Mouse (Mus musculus) liver, embryonic 16.5 days (tissue): ENCODE results near the gene Gpr156. TPM values are rescaled to one million over a fixed set of nuclear protein-coding genes. Genes with fewer than 3 reads are reported as not detected.
"Not testable (repeated sequence)": the region's sequence is repeated elsewhere in the genome, so short reads cannot be mapped to it uniquely, and the experiment has no call there.

Experiments
- ATAC-seq: fragments of 200-750 bp; cut with Nextera tagmentation; 2 replicates; pipeline ENCODE4 v1.8.0; 2017; ENCODE audit warnings: low read depth, mild to moderate bottlenecking, moderate number of reproducible peaks, moderate library complexity
- H3K27ac ChIP-seq: fragments of 300-500 bp; sonication (generic); 2 replicates; pipeline ENCODE4 v1.5.1; 2014; ENCODE audit warnings: mild to moderate bottlenecking, low read length
- H3K27me3 ChIP-seq: fragments of 300-500 bp; sonication (generic); 2 replicates; pipeline ENCODE4 v1.6.1; 2014; ENCODE audit warnings: low read depth, low read length, mixed read lengths; ENCODE audit not compliant: control insufficient read depth, insufficient read depth
- H3K36me3 ChIP-seq: fragments of 300-500 bp; sonication (generic); 2 replicates; pipeline ENCODE4 v1.6.1; 2014; ENCODE audit warnings: mild to moderate bottlenecking; ENCODE audit not compliant: control insufficient read depth, insufficient read depth
- H3K4me1 ChIP-seq: fragments of 300-500 bp; sonication (generic); 2 replicates; pipeline ENCODE4 v1.6.1; 2014; ENCODE audit warnings: low read depth, low read length, mixed read lengths; ENCODE audit not compliant: control insufficient read depth
- H3K4me2 ChIP-seq: fragments of 300-500 bp; sonication (generic); 2 replicates; pipeline ENCODE4 v1.6.1; 2014; ENCODE audit warnings: low read depth, low read length, mixed read lengths
- H3K4me3 ChIP-seq: fragments of 300-500 bp; sonication (generic); 2 replicates; pipeline ENCODE4 v1.5.1; 2014; ENCODE audit warnings: low read depth, mild to moderate bottlenecking, low read length
- H3K9ac ChIP-seq: fragments of 300-500 bp; sonication (generic); 2 replicates; pipeline ENCODE4 v1.6.1; 2014; ENCODE audit warnings: low read depth, low read length
- H3K9me3 ChIP-seq: fragments of 300-500 bp; sonication (generic); replicated peaks from 2 replicates; pipeline ENCODE4 v1.6.1; 2016; ENCODE audit warnings: low read length; ENCODE audit not compliant: control insufficient read depth
- WGBS: fragments of 180-500 bp; shearing (Covaris S2); extraction: QIAGEN DNeasy Blood & Tissue Kit; methylation state at CpG from one replicate; pipeline ENCODE4 v1.1.7; 2014; ENCODE audit not compliant: insufficient replicate concordance; 5-methylcytosine and 5-hydroxymethylcytosine counted together
- polyA plus RNA-seq: library from polyadenylated mRNA; unstranded; fragments of >200 nt; fragmentation: Nextera tagmentation; extraction: Ambion mirVana; gene quantifications from 2 replicates; pipeline ENCODE4 v1.2.1, GENCODE M21; 2015

The Gpr156 gene
- polyA plus RNA-seq, 1 experiment from 2014 or later, result not detected

DNA sequence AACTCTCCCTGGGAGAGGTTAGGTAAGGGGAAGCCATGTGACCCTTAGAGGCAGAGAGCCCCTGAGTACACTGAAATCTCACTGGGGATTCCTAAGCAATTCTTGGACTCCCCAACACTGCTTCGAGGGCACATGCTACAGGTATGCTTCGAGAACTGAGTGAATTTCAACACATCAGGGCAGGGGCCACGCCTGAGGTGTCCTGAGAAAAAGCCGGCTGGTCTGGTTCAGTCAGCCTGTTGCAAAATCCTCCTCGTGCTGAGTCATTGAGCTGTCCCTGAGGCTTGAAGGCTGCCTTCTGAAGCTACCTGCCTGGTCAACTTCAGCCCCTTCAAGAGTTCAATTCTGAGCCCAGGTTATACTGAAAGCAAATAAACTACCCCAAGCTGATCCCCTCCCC is 96.1 kb downstream of the Gpr156 start:
- Histone ChIP-seq H3K4me1 (no peaks in the 10 kb centered on the region), H3K4me3 (no peak overlapping the region), H3K36me3 (no peaks in the 10 kb centered on the region), H3K9ac (no peak overlapping the region), H3K27me3 (no peaks in the 10 kb centered on the region), H3K27ac (no peak overlapping the region), H3K4me2 (no peak overlapping the region), H3K9me3 (no peaks in the 10 kb centered on the region)
- no peak for ATAC-seq
- 19% methylated on average over 5 of the region's 5 CpGs for WGBS

DNA sequence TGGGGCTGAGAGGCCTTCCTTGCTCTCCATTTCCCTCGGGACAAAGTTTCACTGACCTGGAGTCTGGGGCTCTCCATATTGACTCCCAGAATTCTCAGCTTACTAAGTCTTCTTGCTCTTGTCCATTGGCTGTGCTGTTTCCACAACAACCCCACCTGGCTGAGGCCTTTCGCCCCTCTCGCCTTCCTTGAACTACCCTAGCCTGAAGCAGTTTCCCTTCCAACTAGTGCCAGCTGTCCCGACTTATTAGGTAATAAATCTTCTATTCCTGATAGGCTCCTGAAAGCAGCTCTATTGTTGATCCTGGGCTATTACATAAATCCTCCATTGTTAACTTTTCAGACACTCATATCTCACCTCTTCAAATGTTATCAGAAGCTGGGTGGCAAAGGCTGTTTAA is 96.6 kb downstream of the Gpr156 start:
- ATAC-seq, result no peak
- Histone ChIP-seq H3K4me2 (no peak overlapping the region), H3K36me3 (no peaks in the 10 kb centered on the region), H3K9ac (no peak overlapping the region), H3K27me3 (no peaks in the 10 kb centered on the region), H3K9me3 (no peaks in the 10 kb centered on the region), H3K27ac (no peak overlapping the region), H3K4me3 (no peak overlapping the region), H3K4me1 (no peaks in the 10 kb centered on the region)
- 48% methylated on average over 4 of the region's 4 CpGs for WGBS

DNA sequence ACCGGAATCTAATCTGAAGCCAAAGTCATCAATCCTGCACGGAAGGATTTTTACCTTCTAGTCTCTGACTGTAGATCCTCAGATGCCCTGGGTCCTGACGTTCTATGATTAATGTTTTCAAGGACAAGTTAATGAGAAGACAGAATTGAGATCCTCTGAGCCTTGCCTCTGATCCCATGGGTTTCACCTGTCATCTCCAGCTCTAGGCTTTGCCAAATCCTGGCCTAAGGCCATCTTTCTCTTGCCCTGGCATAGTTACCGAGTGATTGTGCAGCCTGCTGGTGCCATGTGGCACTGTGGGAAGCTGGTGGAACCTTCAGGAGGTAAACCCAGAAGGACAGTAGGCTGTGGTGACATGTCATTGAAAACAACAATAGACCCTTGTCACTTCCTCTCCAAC is 98.7 kb downstream of the Gpr156 start:
- Histone ChIP-seq H3K9ac (no peak overlapping the region), H3K27me3 (no peaks in the 10 kb centered on the region), H3K4me2 (no peak overlapping the region), H3K9me3 (no peaks in the 10 kb centered on the region), H3K36me3 (no peaks in the 10 kb centered on the region), H3K4me3 (no peak overlapping the region), H3K27ac (no peak overlapping the region), H3K4me1 (no peaks in the 10 kb centered on the region)
- WGBS, result 65% methylated on average over 4 of the region's 4 CpGs
- ATAC-seq, result no peak

DNA sequence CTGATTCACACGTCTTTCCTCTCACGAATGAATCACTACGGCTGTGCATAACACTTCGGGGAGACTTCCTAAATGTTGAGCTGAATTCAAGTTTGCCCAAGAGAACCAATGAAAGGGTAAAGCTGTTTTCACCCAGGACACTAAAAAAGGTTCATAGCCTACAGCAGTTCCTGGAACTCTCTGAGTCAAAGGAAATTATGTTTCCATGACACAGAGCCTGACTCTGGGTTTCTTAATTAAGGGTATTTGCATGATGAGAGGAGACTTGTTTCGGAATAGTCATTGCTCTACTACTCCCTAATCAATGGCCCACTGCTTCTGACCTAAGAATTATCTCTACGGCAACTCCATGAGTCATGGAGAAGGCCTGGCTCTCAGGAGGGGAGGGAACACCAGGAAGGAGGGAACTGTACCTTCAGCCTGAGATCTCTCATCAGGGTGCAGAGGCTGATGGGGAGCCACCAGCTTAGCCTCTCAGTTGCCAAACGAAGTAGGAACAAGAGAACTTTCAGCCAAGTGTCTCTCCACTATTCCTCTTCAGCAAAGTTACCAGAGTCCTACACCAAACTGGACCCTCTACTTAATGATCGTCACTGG is 100.7 kb downstream of the Gpr156 start:
- WGBS, result 74% methylated on average over 8 of the region's 8 CpGs
- Histone ChIP-seq H3K9ac (no peak overlapping the region), H3K36me3 (no peaks in the 10 kb centered on the region), H3K27ac (no peak overlapping the region), H3K4me3 (no peak overlapping the region), H3K9me3 (no peaks in the 10 kb centered on the region), H3K4me2 (no peak overlapping the region), H3K27me3 (no peaks in the 10 kb centered on the region), H3K4me1 (no peaks in the 10 kb centered on the region)
- ATAC-seq, result no peak

DNA sequence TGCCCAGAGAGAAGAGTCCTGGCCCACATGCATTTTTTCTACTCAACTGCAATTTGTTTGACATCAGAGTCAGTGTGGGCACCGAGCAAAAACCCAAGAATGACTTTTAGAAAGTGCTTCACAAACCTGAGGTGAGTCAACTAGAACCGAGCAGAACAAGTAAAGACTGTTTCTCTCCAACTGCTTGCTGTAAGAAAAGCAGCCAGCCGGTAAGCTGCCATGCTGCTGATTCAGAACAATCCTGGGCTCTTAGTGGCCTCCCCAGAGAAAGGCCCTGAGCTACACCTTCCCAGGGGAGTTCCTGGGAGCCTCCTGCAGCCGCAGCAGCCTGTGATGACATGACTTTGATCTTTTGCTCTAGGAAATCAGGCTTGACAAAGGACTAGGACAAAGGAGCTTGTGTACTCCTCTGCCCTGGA is 101.7 kb downstream of the Gpr156 start:
- WGBS, result 51% methylated on average over 4 of the region's 4 CpGs
- no peak for ATAC-seq
- Histone ChIP-seq H3K4me1 (no peaks in the 10 kb centered on the region), H3K27ac (no peak overlapping the region), H3K4me3 (no peak overlapping the region), H3K9ac (no peak overlapping the region), H3K4me2 (no peak overlapping the region), H3K27me3 (no peaks in the 10 kb centered on the region), H3K9me3 (no peaks in the 10 kb centered on the region), H3K36me3 (no peaks in the 10 kb centered on the region)

DNA sequence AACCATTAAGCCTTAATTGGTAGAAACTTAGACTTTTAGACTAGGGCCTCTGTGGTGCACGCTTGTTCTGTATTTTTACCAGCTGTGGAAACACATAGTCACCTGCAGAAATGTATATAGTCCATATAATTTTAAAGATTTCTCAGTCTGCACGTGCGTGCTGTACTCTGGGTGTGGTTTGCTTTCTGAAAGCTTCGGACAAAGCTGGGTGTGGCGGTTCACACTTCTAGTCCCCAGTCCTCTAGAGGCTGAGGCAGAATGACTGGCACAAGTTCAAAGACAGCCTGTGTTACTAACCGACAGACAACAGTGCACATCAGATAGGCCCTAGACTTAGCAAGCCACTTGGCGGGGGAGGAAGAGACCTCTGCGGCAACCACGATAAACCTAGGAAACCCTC is 116.3 kb downstream of the Gpr156 start:
- no peaks in the 10 kb centered on the region for H3K4me1 ChIP-seq
- H3K9me3 ChIP-seq, result no peaks in the 10 kb centered on the region
- no peak overlapping the region for H3K4me3 ChIP-seq
- no peak overlapping the region for H3K4me2 ChIP-seq
- no peak overlapping the region for H3K27ac ChIP-seq
- no peaks in the 10 kb centered on the region for H3K36me3 ChIP-seq
- H3K9ac ChIP-seq, result no peak overlapping the region
- H3K27me3 ChIP-seq, result no peaks in the 10 kb centered on the region
- ATAC-seq, result no peak
- 66% methylated on average over 9 of the region's 9 CpGs for WGBS

DNA sequence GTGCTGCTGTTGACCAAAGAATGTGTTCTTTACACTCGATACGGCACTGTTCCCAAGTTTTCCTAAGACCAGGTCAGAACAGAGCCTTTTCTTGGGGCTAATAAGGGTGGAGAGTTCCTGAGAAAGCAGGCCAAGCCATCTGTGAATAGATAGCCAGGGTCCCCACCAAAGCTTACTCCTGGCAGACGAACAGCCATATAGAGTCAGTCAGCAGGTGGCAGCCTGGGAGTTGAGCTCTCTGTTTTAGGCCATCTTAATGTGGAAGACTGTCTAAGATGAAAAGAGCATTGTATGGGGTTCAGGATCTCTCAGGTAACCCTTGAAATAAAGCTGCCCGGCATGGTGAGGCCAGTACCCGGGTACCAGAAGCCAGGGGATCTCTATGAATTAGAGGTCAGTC is 116.8 kb downstream of the Gpr156 start:
- ATAC-seq, result no peak
- no peak overlapping the region for H3K4me3 ChIP-seq
- H3K27me3 ChIP-seq, result no peaks in the 10 kb centered on the region
- no peaks in the 10 kb centered on the region for H3K36me3 ChIP-seq
- H3K4me1 ChIP-seq, result no peaks in the 10 kb centered on the region
- H3K9me3 ChIP-seq, result no peaks in the 10 kb centered on the region
- no peak overlapping the region for H3K27ac ChIP-seq
- WGBS, result 63% methylated on average over 5 of the region's 5 CpGs
- no peak overlapping the region for H3K9ac ChIP-seq
- H3K4me2 ChIP-seq, result no peak overlapping the region

DNA sequence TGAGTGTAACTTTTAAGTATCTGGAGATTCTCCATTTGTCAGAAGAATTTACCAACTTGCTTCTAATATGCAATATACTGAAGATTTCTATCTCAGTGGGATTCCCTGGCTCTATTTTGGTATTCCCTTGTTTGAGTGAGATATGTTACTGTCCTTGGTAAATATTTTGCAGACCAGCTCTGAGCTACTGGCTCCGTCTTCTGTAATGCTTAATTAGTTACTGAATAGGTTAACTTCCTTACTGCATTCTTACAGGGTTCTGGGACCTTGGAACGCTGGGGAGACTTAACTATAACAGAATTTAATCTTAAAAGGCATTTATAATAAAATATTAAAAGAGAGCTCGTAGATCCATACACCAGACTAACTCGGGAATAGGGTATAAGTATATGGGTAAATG is 121.8 kb downstream of the Gpr156 start:
- not testable (repeated sequence) for H3K9ac ChIP-seq, H3K27ac ChIP-seq, H3K27me3 ChIP-seq, H3K4me3 ChIP-seq, H3K4me1 ChIP-seq, H3K4me2 ChIP-seq, ATAC-seq, H3K36me3 ChIP-seq, H3K9me3 ChIP-seq
- WGBS, result 54% methylated on average over 4 of the region's 4 CpGs

DNA sequence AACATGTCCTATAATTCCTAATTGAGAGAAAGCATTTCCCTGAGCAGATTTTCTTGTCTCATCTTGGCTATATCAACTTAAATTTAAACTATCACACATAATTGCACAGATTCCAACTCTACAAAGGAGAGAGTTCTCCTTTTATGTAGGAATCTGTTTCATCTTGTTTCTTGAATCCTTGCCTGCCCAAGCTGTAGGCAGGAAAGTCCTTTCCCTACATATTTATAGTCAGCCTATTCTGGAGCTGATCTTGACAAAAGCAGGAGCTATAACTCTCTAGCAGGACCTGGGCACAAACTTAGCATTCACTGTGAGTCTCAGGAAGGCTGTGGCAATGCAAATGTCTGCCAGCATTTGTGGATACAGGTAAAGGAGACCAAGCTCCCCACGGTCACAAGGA is 125.9 kb downstream of the Gpr156 start:
- Histone ChIP-seq H3K9ac (no peak overlapping the region), H3K4me2 (no peak overlapping the region), H3K27me3 (no peaks in the 10 kb centered on the region), H3K27ac (no peak overlapping the region), H3K4me1 (no peaks in the 10 kb centered on the region), H3K4me3 (no peak overlapping the region), H3K36me3 (no peaks in the 10 kb centered on the region), H3K9me3 (no peaks in the 10 kb centered on the region)
- no peak for ATAC-seq
- 78% methylated on average over 1 of the region's 1 CpGs for WGBS
